11 mouse cellular contexts compared by ENCODE assay signal in the genomic region with DNA sequence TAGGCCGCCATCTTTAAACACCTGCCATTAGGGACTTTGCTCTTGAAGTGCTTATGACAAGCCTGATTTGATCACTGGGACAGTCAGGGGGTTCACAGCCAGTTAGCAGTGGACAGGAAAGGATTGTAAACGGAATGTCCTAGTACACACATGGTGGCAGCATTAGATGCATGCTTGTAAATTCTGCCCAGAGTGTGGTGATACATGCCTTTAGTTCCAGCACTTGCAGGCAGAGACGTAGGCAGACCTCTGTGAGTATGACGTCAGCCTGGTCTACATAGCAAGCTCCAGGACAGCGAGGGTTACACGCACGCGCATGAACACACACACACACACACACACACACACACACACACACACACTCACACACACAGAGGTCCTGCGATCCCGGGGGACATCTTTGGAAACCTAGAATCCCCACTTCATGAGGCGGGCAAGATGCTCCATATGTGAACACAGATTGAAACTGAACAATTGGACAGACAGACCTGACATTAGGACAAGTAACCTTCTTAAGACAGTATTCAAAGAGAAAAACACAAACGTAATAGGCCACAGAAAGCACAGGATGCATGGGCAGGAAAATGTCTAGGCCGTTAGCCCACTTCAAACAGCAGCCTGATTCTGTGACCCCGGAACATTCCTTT. TPM values are rescaled to one million over a fixed set of nuclear protein-coding genes. Genes with fewer than 3 reads are reported as not detected.
DNase-seq lines count a peak whose midpoint lies in the region; ATAC-seq and TF ChIP-seq lines count a peak whose summit lies in the region.
"Had no signal": no experiment of that assay in that cellular context is flagged by ENCODE, and none has a peak within 500 bp of the region (broad histone marks: within the 10 kb centered on the region; RNA-seq: fewer than 3 reads in every experiment).

No protein-coding gene starts in this region.

- whole genome bisulfite sequencing in intestine, embryonic 16.5 days: 81% methylated on average over 14 of the region's 14 CpGs
- 60% methylated on average over 14 of the region's 14 CpGs for WGBS in intestine, postnatal 0 days
- WGBS in limb, embryonic 15.5 days: 77% methylated on average over 14 of the region's 14 CpGs
- 85% methylated on average over 14 of the region's 14 CpGs for WGBS in heart, embryonic 11.5 days (ENCODE audit: insufficient replicate concordance)

- TF ChIP-seq CTCF in intestine, postnatal 0 days (IDR thresholded peaks at IDR 0.05; ENCODE audit: low read depth): no peak
- no peak for TF ChIP-seq CTCF in E14TG2a.4 (conservative IDR thresholded peaks at IDR 0.05; ENCODE audit: low read length)

- H3K36me3 ChIP-seq in intestine, embryonic 16.5 days (ENCODE audit: control insufficient read depth, insufficient read depth, low read length): no peaks in the 10 kb centered on the region
- H3K36me3 ChIP-seq in intestine, postnatal 0 days (ENCODE audit: control insufficient read depth, insufficient read depth): no peaks in the 10 kb centered on the region
- peaks cover 17% of the 10 kb centered on the region for H3K36me3 ChIP-seq in E14TG2a.4 (ENCODE audit: insufficient read depth, low read length)
- no peaks in the 10 kb centered on the region for H3K36me3 ChIP-seq in limb, embryonic 15.5 days
- no peaks in the 10 kb centered on the region for H3K36me3 ChIP-seq in heart, embryonic 11.5 days (ENCODE audit: control insufficient read depth, insufficient read depth, low read length)

- peaks cover 32% of the 10 kb centered on the region for H3K4me1 ChIP-seq in intestine, embryonic 16.5 days (ENCODE audit: control insufficient read depth, insufficient read depth, low read length)
- peaks cover 13% of the 10 kb centered on the region; the same call in 1 of the 2 replicates for H3K4me1 ChIP-seq in intestine, postnatal 0 days (replicated peaks; ENCODE audit: control insufficient read depth, insufficient read depth, low read length)
- peaks cover 77% of the 10 kb centered on the region for H3K4me1 ChIP-seq in E14TG2a.4 (replicated peaks; ENCODE audit: low read depth, low read length)
- H3K4me1 ChIP-seq in limb, embryonic 15.5 days: peaks cover 36% of the 10 kb centered on the region
- H3K4me1 ChIP-seq in heart, embryonic 11.5 days (ENCODE audit: control insufficient read depth, insufficient read depth, low read length): peaks cover 22% of the 10 kb centered on the region

- H3K9me3 ChIP-seq in intestine, embryonic 16.5 days (ENCODE audit: control insufficient read depth, low read length): no peaks in the 10 kb centered on the region
- no peaks in the 10 kb centered on the region for H3K9me3 ChIP-seq in intestine, postnatal 0 days (ENCODE audit: control insufficient read depth)
- H3K9me3 ChIP-seq in E14TG2a.4 (ENCODE audit: low read length): no peaks in the 10 kb centered on the region
- no peaks in the 10 kb centered on the region for H3K9me3 ChIP-seq in limb, embryonic 15.5 days
- no peaks in the 10 kb centered on the region for H3K9me3 ChIP-seq in heart, embryonic 11.5 days (replicated peaks; ENCODE audit: control insufficient read depth, low read length)
- H3K9me3 ChIP-seq: embryonic facial prominence, embryonic 13.5 days had no signal

- H3K27ac ChIP-seq in intestine, embryonic 16.5 days (ENCODE audit: low read length): peak overlapping the region; percentile 59
- no peak overlapping the region; the same call in 1 of the 2 replicates for H3K27ac ChIP-seq in intestine, postnatal 0 days (ENCODE audit: low read depth, low read length)
- 0 out of 2 replicates have a peak overlapping the region, but pooled peaks have one; percentile 17 for H3K27ac ChIP-seq in limb, embryonic 15.5 days
- no peak overlapping the region for H3K27ac ChIP-seq in heart, embryonic 11.5 days (ENCODE audit: low read depth, low read length)
- H3K27ac ChIP-seq: embryonic facial prominence, embryonic 13.5 days had no signal

- H3K9ac ChIP-seq in intestine, embryonic 16.5 days (ENCODE audit: low read depth, low read length): no peak overlapping the region
- no peak overlapping the region for H3K9ac ChIP-seq in intestine, postnatal 0 days (ENCODE audit: low read depth, low read length)
- no peak overlapping the region for H3K9ac ChIP-seq in limb, embryonic 15.5 days
- H3K9ac ChIP-seq in heart, embryonic 11.5 days (ENCODE audit: low read depth, low read length): no peak overlapping the region
- H3K9ac ChIP-seq: embryonic facial prominence, embryonic 13.5 days had no signal

- intact Hi-C loops in left cerebral cortex, postnatal 25 days (cut with DNase I): loop anchor here (5.0 kb wide), 2 partner anchors 36 to 81 kb away; a partner anchor contains a TSS

- H3K4me3 ChIP-seq in intestine, embryonic 16.5 days (ENCODE audit: low read length): no peak overlapping the region
- H3K4me3 ChIP-seq in intestine, postnatal 0 days (ENCODE audit: low read depth, low read length): no peak overlapping the region
- 0 out of 2 replicates have a peak overlapping the region, but pooled peaks have one; percentile 18 for H3K4me3 ChIP-seq in E14TG2a.4 (replicated peaks; ENCODE audit: low read length)
- no peak overlapping the region for H3K4me3 ChIP-seq in limb, embryonic 15.5 days
- H3K4me3 ChIP-seq in heart, embryonic 11.5 days (ENCODE audit: low read depth, low read length): no peak overlapping the region
- H3K4me3 ChIP-seq: embryonic facial prominence, embryonic 13.5 days had no signal

- H3K4me2 ChIP-seq in intestine, embryonic 16.5 days (ENCODE audit: low read depth, low read length): 0 out of 2 replicates have a peak overlapping the region, but pooled peaks have one; percentile 2
- no peak overlapping the region for H3K4me2 ChIP-seq in intestine, postnatal 0 days (replicated peaks; ENCODE audit: low read depth)
- no peak overlapping the region for H3K4me2 ChIP-seq in limb, embryonic 15.5 days
- no peak overlapping the region for H3K4me2 ChIP-seq in heart, embryonic 11.5 days

- ATAC-seq in intestine, embryonic 16.5 days: no peak
- no peak for ATAC-seq in intestine, postnatal 0 days
- no peak for ATAC-seq in limb, embryonic 15.5 days (ENCODE audit: insufficient number of reproducible peaks, low FRiP score, low TSS enrichment, low read depth)
- no peak for ATAC-seq in heart, embryonic 11.5 days (replicated peaks; ENCODE audit: insufficient number of reproducible peaks, low FRiP score, low TSS enrichment)
- ATAC-seq: midbrain, embryonic 16.5 days had no signal

- DNase-seq in CD4-positive helper T cell, adult 2 months (ENCODE audit: low read depth, low spot score): peak; percentile 85
- DNase-seq in left cerebral cortex, postnatal 25 days (ENCODE audit: low spot score in 2 of 2): no peak
- DNase-seq in lung, postnatal 36 days: no peak
- DNase-seq: gastrocnemius, postnatal 25 days had no signal

- H3K27me3 ChIP-seq in intestine, embryonic 16.5 days (replicated peaks; ENCODE audit: control insufficient read depth, insufficient read depth, low read length): no peaks in the 10 kb centered on the region
- no peaks in the 10 kb centered on the region for H3K27me3 ChIP-seq in intestine, postnatal 0 days (replicated peaks; ENCODE audit: control insufficient read depth, insufficient read depth, low read length)
- H3K27me3 ChIP-seq in E14TG2a.4 (ENCODE audit: insufficient read depth, low read length): no peaks in the 10 kb centered on the region
- H3K27me3 ChIP-seq in limb, embryonic 15.5 days: no peaks in the 10 kb centered on the region
- H3K27me3 ChIP-seq in heart, embryonic 11.5 days (ENCODE audit: control insufficient read depth, insufficient read depth, low read length): no peaks in the 10 kb centered on the region
- H3K27me3 ChIP-seq: embryonic facial prominence, embryonic 13.5 days had no signal

RNA-seq across cellular contexts. Expression of a gene that starts 1.4 kb away (rescaled TPM):
- polyA plus RNA-seq in intestine, embryonic 16.5 days (2015; fragmentation: Nextera tagmentation; extraction: Ambion mirVana): 9.2 and 10.6 TPM in 2 replicates
- 21.5 and 23.5 TPM in 2 replicates for polyA plus RNA-seq in intestine, postnatal 0 days (2015; fragmentation: Nextera tagmentation; extraction: Ambion mirVana)
- polyA plus RNA-seq in limb, embryonic 15.5 days (2015; fragmentation: Nextera tagmentation; extraction: Ambion mirVana): 54.7 and 68.2 TPM in 2 replicates
- 10 to 100 TPM; 91.7 to 92.7 TPM for total RNA-seq in left cerebral cortex, postnatal 25 days (2021)
- polyA plus RNA-seq in heart, embryonic 11.5 days (2014; fragmentation: Nextera tagmentation; extraction: Ambion mirVana): 37.6 and 47.0 TPM in 2 replicates

RNA-seq across cellular contexts. Expression of a gene that starts 19.6 kb away (rescaled TPM):
- 18.3 and 49.9 TPM in 2 replicates for polyA plus RNA-seq in intestine, embryonic 16.5 days (2015; fragmentation: Nextera tagmentation; extraction: Ambion mirVana)
- polyA plus RNA-seq in intestine, postnatal 0 days (2015; fragmentation: Nextera tagmentation; extraction: Ambion mirVana): 38.4 and 38.6 TPM in 2 replicates
- polyA plus RNA-seq in limb, embryonic 15.5 days (2015; fragmentation: Nextera tagmentation; extraction: Ambion mirVana): 90.1 and 97.5 TPM in 2 replicates
- 10 to 100 TPM; 35.3 to 44.0 TPM for total RNA-seq in left cerebral cortex, postnatal 25 days (2021)
- polyA plus RNA-seq in heart, embryonic 11.5 days (2014; fragmentation: Nextera tagmentation; extraction: Ambion mirVana): 62.1 and 68.8 TPM in 2 replicates

RNA-seq across cellular contexts. Expression of a gene that starts 35.7 kb away (rescaled TPM):
- 15.1 and 22.2 TPM in 2 replicates for polyA plus RNA-seq in intestine, embryonic 16.5 days (2015; fragmentation: Nextera tagmentation; extraction: Ambion mirVana)
- 97.5 and 99.2 TPM in 2 replicates for polyA plus RNA-seq in intestine, postnatal 0 days (2015; fragmentation: Nextera tagmentation; extraction: Ambion mirVana)
- polyA plus RNA-seq in limb, embryonic 15.5 days (2015; fragmentation: Nextera tagmentation; extraction: Ambion mirVana): 126 and 148 TPM in 2 replicates
- 100 to 1,000 TPM; 222 to 247 TPM for total RNA-seq in left cerebral cortex, postnatal 25 days (2021)
- polyA plus RNA-seq in heart, embryonic 11.5 days (2014; fragmentation: Nextera tagmentation; extraction: Ambion mirVana): 64.6 and 67.6 TPM in 2 replicates

RNA-seq across cellular contexts. Expression of a gene that starts 43.5 kb away (rescaled TPM):
- 39.8 and 41.8 TPM in 2 replicates for polyA plus RNA-seq in intestine, embryonic 16.5 days (2015; fragmentation: Nextera tagmentation; extraction: Ambion mirVana)
- 14.4 and 15.4 TPM in 2 replicates for polyA plus RNA-seq in intestine, postnatal 0 days (2015; fragmentation: Nextera tagmentation; extraction: Ambion mirVana)
- 55.8 and 57.7 TPM in 2 replicates for polyA plus RNA-seq in limb, embryonic 15.5 days (2015; fragmentation: Nextera tagmentation; extraction: Ambion mirVana)
- total RNA-seq in left cerebral cortex, postnatal 25 days (2021): 10 to 100 TPM; 13.4 to 15.8 TPM
- polyA plus RNA-seq in heart, embryonic 11.5 days (2014; fragmentation: Nextera tagmentation; extraction: Ambion mirVana): 38.9 and 39.0 TPM in 2 replicates

RNA-seq across cellular contexts. Expression of a gene that starts 43.7 kb away (rescaled TPM):
- polyA plus RNA-seq in intestine, embryonic 16.5 days (2015; fragmentation: Nextera tagmentation; extraction: Ambion mirVana): 18.5 and 25.0 TPM in 2 replicates
- 12.2 and 14.4 TPM in 2 replicates for polyA plus RNA-seq in intestine, postnatal 0 days (2015; fragmentation: Nextera tagmentation; extraction: Ambion mirVana)
- polyA plus RNA-seq in limb, embryonic 15.5 days (2015; fragmentation: Nextera tagmentation; extraction: Ambion mirVana): 25.9 and 31.0 TPM in 2 replicates
- 10 to 100 TPM; 35.9 to 42.5 TPM for total RNA-seq in left cerebral cortex, postnatal 25 days (2021)
- 8.2 and 8.5 TPM in 2 replicates for polyA plus RNA-seq in heart, embryonic 11.5 days (2014; fragmentation: Nextera tagmentation; extraction: Ambion mirVana)

Comparison
In these comparisons a context has a peak if more than half of its experiments do, and no peak if none do; other contexts are left out.
1. H3K27ac ChIP-seq: peak in intestine, embryonic 16.5 days (single experiment) and limb, embryonic 15.5 days (single experiment); none in intestine, postnatal 0 days (single experiment) and heart, embryonic 11.5 days (single experiment).